Mouse (Mus musculus): ENCODE measurements around the gene Rasgef1a. TPM values are rescaled to one million over a fixed set of nuclear protein-coding genes. Genes with fewer than 3 reads are reported as not detected.

Gene Rasgef1a
- polyA plus RNA-seq, 1 experiment from 2014 or later = 1.4 TPM

GRCm38 (mm10) chr6:118036118-118036805 lies 25.0 kb downstream of the Rasgef1a start:
- H3K4me2 ChIP-seq (ENCODE audit: low read length) = no peak overlapping the region
- H3K27ac ChIP-seq = no peak overlapping the region
- 57% methylated on average over 9 of the region's 9 CpGs for WGBS
- no peak overlapping the region for H3K9ac ChIP-seq (ENCODE audit: low read depth, low read length)
- H3K27me3 ChIP-seq (ENCODE audit: insufficient read depth, low read length) = no peaks in the 10 kb centered on the region
- H3K4me1 ChIP-seq (replicated peaks; ENCODE audit: insufficient read depth, low read length) = no peaks in the 10 kb centered on the region
- TF ChIP-seq CTCF (IDR thresholded peaks at IDR 0.05; ENCODE audit: low read depth) = no peak
- ATAC-seq (replicated peaks; ENCODE audit: low FRiP score, low read depth) = no peak
- H3K4me3 ChIP-seq (replicated peaks; ENCODE audit: low read depth, low read length) = no peak overlapping the region
- no peaks in the 10 kb centered on the region for H3K36me3 ChIP-seq (ENCODE audit: insufficient read depth, low read length)
- H3K9me3 ChIP-seq (replicated peaks; ENCODE audit: low read length) = no peaks in the 10 kb centered on the region
- no peak for DNase-seq (ENCODE audit: low spot score)

DNA sequence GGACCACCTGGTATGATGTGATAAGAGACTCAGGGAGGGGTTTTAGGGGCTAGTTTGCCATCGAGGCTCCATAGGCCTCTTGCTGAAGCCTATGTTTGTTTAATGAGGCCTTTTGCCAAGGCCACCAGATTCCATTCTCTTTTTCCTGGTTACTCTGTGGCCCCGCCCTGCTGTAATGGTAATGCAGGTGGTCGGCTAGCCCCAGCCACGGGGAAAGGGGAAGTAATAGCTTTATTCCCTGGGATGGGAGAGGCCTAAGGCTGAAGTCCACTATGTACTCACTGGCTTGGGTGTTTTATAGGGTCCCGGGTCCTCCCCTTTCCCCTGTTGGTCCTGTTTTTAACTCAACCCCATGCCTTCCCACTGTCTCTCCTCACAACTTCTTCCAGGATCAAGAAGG lies 25.6 kb downstream of the Rasgef1a start:
- no peaks in the 10 kb centered on the region for H3K4me1 ChIP-seq (replicated peaks; ENCODE audit: insufficient read depth, low read length)
- no peak overlapping the region for H3K4me3 ChIP-seq (replicated peaks; ENCODE audit: low read depth, low read length)
- no peak overlapping the region for H3K27ac ChIP-seq
- no peak for DNase-seq (ENCODE audit: low spot score)
- ATAC-seq (replicated peaks; ENCODE audit: low FRiP score, low read depth) = no peak
- H3K36me3 ChIP-seq (ENCODE audit: insufficient read depth, low read length) = no peaks in the 10 kb centered on the region
- 55% methylated on average over 5 of the region's 5 CpGs for WGBS
- H3K9ac ChIP-seq (ENCODE audit: low read depth, low read length) = no peak overlapping the region
- H3K4me2 ChIP-seq (ENCODE audit: low read length) = no peak overlapping the region
- TF ChIP-seq CTCF (IDR thresholded peaks at IDR 0.05; ENCODE audit: low read depth) = no peak
- H3K9me3 ChIP-seq (replicated peaks; ENCODE audit: low read length) = no peaks in the 10 kb centered on the region
- H3K27me3 ChIP-seq (ENCODE audit: insufficient read depth, low read length) = no peaks in the 10 kb centered on the region

- no peak overlapping the region for H3K4me3 ChIP-seq (replicated peaks; ENCODE audit: low read depth, low read length)
- H3K4me1 ChIP-seq (replicated peaks; ENCODE audit: insufficient read depth, low read length) = no peaks in the 10 kb centered on the region
- TF ChIP-seq CTCF (IDR thresholded peaks at IDR 0.05; ENCODE audit: low read depth) = no peak
- H3K9ac ChIP-seq (ENCODE audit: low read depth, low read length) = no peak overlapping the region
- WGBS = 69% methylated on average over 4 of the region's 4 CpGs
- H3K9me3 ChIP-seq (replicated peaks; ENCODE audit: low read length) = no peaks in the 10 kb centered on the region
- H3K27ac ChIP-seq = no peak overlapping the region
- ATAC-seq (replicated peaks; ENCODE audit: low FRiP score, low read depth) (no peak), DNase-seq (ENCODE audit: low spot score) (no peak)
- H3K4me2 ChIP-seq (ENCODE audit: low read length) = no peak overlapping the region
- no peaks in the 10 kb centered on the region for H3K27me3 ChIP-seq (ENCODE audit: insufficient read depth, low read length)
- H3K36me3 ChIP-seq (ENCODE audit: insufficient read depth, low read length) = no peaks in the 10 kb centered on the region
Measured at GRCm38 (mm10) chr6:118045180-118045579, 33.9 kb downstream of the Rasgef1a start.

- Histone ChIP-seq H3K9me3 (replicated peaks; ENCODE audit: low read length) (no peaks in the 10 kb centered on the region), H3K36me3 (ENCODE audit: insufficient read depth, low read length) (no peaks in the 10 kb centered on the region), H3K27me3 (ENCODE audit: insufficient read depth, low read length) (no peaks in the 10 kb centered on the region), H3K4me2 (ENCODE audit: low read length) (no peak overlapping the region), H3K4me3 (replicated peaks; ENCODE audit: low read depth, low read length) (no peak overlapping the region), H3K27ac (no peak overlapping the region), H3K4me1 (replicated peaks; ENCODE audit: insufficient read depth, low read length) (no peaks in the 10 kb centered on the region), H3K9ac (ENCODE audit: low read depth, low read length) (no peak overlapping the region)
- DNase-seq (ENCODE audit: low spot score) = no peak
- TF ChIP-seq CTCF (IDR thresholded peaks at IDR 0.05; ENCODE audit: low read depth) = no peak
- WGBS = 60% methylated on average over 7 of the region's 7 CpGs
- ATAC-seq (replicated peaks; ENCODE audit: low FRiP score, low read depth) = no peak
Measured at GRCm38 (mm10) chr6:118045892-118046291, 34.7 kb downstream of the Rasgef1a start.

DNA sequence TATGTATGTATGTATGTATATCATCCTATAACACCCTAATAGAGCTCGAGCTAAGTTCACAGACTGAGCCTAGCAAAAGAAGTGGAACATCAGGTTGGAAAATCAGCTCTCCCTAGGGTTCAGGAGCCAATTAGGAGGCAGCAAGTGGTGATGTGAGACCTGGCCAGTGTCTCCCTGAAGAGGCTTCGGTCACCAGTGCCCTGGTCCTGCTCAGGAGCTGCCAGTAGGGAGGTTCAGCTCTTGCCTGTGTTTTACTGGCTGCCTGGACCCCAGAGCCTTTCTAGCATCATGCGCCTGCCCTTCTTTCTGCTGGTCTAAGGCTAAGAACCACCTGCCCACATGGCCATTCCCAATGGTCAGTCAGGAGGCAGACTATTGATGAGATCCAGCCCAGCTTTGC lies 35.3 kb downstream of the Rasgef1a start:
- no peak for DNase-seq (ENCODE audit: low spot score)
- no peaks in the 10 kb centered on the region for H3K36me3 ChIP-seq (ENCODE audit: insufficient read depth, low read length)

GRCm38 (mm10) chr6:118046924-118047323 lies 35.7 kb downstream of the Rasgef1a start:
- no peak for DNase-seq (ENCODE audit: low spot score)
- no peak for ATAC-seq (replicated peaks; ENCODE audit: low FRiP score, low read depth)
- no peak overlapping the region for H3K27ac ChIP-seq
- no peak overlapping the region for H3K9ac ChIP-seq (ENCODE audit: low read depth, low read length)
- H3K36me3 ChIP-seq (ENCODE audit: insufficient read depth, low read length) = no peaks in the 10 kb centered on the region
- H3K4me2 ChIP-seq (ENCODE audit: low read length) = no peak overlapping the region
- no peaks in the 10 kb centered on the region for H3K27me3 ChIP-seq (ENCODE audit: insufficient read depth, low read length)
- TF ChIP-seq CTCF (IDR thresholded peaks at IDR 0.05; ENCODE audit: low read depth) = no peak
- H3K4me3 ChIP-seq (replicated peaks; ENCODE audit: low read depth, low read length) = no peak overlapping the region
- H3K4me1 ChIP-seq (replicated peaks; ENCODE audit: insufficient read depth, low read length) = no peaks in the 10 kb centered on the region
- H3K9me3 ChIP-seq (replicated peaks; ENCODE audit: low read length) = no peaks in the 10 kb centered on the region

More for the DNA sequence above, 35.3 kb downstream of the Rasgef1a start:
- Histone ChIP-seq H3K9me3 (replicated peaks; ENCODE audit: low read length) (no peaks in the 10 kb centered on the region), H3K9ac (ENCODE audit: low read depth, low read length) (no peak overlapping the region), H3K27me3 (ENCODE audit: insufficient read depth, low read length) (no peaks in the 10 kb centered on the region), H3K27ac (no peak overlapping the region), H3K4me1 (replicated peaks; ENCODE audit: insufficient read depth, low read length) (no peaks in the 10 kb centered on the region), H3K4me2 (ENCODE audit: low read length) (no peak overlapping the region), H3K4me3 (replicated peaks; ENCODE audit: low read depth, low read length) (no peak overlapping the region)
- no peak for TF ChIP-seq CTCF (IDR thresholded peaks at IDR 0.05; ENCODE audit: low read depth)
- 90% methylated on average over 3 of the region's 3 CpGs for WGBS
- ATAC-seq (replicated peaks; ENCODE audit: low FRiP score, low read depth) = no peak
